Mouse (Mus musculus): ENCODE measurements around the gene Nme1.

The Nme1 gene

DNA sequence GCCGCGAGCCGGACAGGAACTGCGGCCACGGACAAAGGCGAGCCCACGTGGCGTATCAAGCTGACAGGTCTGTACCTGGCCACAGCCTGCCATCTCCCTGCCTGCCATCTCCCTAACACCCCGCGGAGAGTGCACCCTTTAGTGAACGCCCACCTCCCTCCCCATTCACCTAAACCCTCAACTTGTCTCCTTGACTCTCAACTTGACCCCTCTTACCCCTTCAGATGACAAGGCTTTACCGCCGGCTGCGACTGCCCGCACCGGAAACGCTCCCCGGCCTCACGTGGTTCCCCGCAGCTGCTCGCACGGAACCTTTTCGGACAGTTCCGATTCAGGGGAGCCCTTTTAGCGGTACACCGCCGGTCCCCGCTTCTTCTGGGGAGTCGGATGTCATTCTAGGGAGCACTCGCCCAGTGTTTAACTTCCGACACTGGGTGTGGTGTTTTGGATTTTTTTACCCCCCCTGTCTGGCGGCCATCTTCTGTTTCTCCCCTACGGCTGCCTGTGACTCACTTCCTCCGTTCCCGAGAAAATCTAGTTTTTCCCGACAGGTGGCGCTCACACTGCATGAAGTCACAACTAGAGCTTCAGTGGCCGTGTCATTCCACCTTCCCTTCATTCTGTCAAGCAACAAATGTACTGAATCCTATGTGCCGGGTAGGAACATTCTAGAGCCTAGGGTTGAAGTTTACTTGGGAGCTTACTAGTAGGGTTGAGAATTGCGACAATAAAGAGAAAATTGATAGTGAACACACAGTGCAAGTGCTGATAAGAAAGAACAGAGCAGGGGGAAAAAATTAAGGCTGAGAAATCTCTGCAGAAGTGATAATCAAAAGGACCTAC lies at the start of gene Nme1, which contains the start of gene Gm20390:
Gene Nme1, minus strand, starts transcription at position 517 of the 843 bp plus-strand sequence.
Gene Gm20390, minus strand, starts transcription at position 289 of the 843 bp plus-strand sequence.
- DNase-seq = peak; percentile 97

DNA sequence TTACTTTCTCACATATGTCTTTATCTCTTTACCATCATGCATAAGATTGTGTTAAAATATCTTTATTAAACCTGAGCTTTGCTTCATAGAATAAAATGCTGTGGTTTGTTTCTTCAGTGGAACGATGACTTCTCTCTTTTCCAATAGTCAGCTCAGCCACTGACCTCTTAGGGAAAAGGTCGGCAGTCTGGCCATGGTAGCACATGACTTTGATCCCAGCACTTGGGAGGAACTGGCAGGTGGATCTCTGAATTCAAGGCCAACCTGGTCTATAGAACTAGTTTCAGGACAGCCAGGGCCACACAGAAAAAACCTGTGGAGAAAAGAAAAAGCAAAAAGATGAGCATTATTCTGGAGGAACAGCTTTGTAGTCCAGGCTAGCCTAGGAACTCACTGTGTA lies 35.0 kb upstream of the Nme1 start:
- DNase-seq = no peak

DNA sequence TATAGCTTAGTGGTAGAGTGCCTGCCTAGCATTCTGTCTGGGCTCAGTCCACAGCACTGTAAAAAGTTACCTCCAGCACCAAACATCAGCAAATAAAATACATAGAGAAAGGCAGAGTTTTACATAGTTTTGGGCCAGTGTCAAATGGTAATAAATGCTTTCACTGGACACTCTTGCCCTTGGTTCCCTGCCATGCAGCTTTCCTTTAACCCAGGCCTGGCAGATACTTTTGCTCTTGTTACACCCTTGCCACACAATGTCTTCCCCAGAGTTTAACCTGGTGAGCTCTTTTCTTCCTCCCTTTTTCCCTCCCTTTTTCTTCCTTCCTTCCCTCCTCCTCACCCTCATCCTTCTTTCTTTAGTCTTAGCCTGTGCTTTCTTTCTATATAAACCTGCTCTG lies 31.0 kb upstream of the Nme1 start:
- DNase-seq = no peak

DNA sequence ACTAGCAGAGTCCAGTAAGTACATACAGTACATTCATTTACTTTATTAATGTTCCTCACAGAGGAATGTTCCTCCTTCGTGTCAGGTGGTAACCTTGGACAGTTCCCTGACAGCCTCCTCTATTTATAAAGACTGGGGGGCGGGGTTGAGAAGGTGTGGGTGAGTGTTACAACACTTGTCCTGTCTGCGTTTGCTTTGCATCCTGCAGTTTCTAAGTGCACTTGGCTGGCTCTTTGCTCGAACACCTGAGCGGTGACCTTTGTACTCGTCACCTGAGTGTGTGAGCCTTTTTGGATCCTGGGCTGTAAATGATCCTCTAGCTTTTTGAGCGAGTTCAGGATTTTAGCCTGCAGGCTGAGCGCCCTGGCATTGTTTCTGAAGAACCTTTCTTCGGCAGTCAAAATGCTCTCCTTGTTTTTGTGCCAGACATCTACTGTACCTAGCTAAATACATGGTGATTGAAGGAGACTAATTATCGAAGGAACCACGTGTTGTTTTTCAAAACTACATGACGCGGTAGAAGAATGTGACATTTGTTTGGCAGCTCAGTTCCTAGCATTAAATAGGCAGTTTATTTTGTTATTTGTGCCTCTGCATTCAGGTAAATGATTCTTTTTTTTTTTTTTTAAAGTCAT lies 28.9 kb upstream of the Nme1 start:
- DNase-seq = no peak

DNA sequence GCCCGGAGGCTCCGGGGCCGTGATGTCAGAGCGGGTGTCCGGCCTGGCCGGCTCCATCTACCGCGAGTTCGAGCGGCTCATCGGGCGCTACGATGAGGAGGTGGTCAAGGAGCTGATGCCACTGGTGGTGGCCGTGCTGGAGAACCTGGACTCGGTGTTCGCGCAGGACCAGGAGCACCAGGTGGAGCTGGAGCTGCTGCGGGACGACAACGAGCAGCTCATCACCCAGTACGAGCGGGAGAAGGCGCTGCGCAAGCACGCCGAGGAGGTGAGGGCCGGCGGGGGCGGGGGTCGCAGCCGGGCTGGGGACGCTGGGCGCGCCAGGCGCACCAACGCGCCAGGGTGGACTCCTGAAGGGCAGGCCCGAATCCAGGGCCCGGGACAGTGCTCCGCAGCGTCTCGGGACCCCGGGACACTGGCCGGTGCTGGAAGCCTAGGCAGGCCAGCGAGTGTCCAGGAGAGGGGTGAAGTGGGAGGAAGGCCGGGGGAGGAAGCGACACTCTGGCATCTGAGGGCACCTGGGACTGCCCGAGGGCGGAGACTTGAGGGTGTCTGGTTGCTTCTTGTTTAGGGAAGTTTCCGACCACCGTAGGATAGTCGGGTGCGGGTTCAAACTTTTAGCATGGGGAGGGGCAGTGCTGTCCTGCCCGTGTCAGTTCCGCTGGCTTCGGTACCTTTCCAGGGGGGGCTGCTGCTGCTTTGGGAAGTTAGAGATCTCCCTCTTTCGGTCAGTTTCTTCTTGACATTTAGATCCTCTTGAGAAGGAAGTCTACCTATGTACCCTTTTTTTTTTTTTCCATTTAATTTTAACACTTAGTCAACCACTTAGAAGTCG lies 28.2 kb upstream of the Nme1 start:
- no peak for DNase-seq

DNA sequence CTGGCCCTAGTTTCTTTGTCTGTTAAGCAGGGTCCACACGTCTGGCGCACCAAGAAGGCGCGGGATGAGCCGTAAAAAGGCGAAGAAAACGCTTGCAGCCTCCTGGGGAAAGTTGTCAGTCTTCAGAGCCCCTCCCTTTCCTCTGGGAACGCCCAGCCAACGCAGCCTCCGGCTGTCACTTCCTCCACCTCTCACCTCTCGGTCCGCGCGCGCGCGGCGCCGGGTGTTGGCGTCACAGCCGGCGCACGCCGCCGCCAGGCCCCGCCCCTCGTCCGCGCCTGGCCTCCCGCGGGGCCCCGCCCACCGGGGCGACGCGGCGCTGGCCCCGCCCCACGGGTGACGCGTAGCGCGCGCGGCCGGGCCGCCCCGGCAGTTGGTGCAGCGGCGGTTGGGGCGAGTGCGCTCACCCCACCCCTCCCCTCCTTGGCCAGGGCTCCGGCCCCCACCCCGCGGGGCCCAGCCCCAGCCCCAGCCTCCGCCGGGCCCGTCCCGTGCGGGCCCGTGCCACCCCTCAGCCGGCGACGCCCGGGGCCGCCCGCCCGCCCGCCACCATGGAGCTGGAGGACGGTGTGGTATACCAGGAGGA lies 27.5 kb upstream of the Nme1 start, which contains the start of gene Spag9:
Gene Spag9, plus strand, starts transcription at position 372 of the 586 bp plus-strand sequence.
- peak; percentile 92 for DNase-seq

DNA sequence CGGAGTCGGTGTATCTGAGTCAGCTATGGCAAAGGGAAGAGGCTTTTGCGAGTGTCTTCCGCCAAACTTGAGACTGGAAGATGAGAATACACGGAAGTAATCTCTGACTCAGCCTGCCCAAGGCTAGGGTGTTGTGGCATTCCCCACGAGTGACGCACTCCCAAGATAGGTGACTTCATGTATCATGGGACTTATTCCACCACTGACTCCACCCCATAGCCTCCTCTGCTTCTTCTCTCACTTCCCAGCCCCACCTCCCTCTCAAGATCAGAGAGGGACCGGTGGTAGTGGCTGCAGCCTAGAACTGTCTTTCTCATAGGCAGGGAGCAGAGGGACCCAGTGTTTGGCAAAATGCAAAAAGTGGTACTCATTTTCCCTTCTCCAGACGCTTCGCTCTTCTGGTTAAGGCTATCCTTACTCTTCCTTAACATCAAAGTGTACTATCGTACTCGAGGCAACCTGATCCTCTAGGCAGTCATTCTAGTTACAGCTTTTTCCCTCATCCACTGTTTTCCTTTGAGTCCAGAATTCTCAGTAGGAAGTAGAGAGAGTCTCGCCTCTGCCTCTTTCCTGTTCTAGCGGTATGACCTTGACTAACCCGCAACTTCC lies 26.9 kb upstream of the Nme1 start:
- peak; percentile 23 for DNase-seq

DNA sequence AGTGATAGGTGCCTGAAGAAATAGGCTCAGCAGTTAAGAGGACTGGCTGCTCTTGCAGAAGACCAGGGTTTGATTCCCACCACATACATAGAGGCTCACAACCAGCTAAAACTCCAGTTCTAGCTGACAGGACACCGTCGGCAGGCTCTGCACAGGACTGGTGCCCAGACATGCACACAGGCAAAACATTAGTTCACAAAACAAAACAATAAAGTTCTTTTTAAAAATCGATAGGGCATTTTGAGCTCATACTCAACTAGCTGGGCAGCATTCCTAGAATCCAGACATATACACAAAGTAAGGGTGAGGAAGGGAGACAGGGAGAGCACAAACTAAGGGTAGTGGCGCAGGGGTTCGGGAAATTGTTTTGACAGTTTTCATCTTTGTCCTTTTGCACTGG lies 26.2 kb upstream of the Nme1 start:
- no peak for DNase-seq

DNA sequence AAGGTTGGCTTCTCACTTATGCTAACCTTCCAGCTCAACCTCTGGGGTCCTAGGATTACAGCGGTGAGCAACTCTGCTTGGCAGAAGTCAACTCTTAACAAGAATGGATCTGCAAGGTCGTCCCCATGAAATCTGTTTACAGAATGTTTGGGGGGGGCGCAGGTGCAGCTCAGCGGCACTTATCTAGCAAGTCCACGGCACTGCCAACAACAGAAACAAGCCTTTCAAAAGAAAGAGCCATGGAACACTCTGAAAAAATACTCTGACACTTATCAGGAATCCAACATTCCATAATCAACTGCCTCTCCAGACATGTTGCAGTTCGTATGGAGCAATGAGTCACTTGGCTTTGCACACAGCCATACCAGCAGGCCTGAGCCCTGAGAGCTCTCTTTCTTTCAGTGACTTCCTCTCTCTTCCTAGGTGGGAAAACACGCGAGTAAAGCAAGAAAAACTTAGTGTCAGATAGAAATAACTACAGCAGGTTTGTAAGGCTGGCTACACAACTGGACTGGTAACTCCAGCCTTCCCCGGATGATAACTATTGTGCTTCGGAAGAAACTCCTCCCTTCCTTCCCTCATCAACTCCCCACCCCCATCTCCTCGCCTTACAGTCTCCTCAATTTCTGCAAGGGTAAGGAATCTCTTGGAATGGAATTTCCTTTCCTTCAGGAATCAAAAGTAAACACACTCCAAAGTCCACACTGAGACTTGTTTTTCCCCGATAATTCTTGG lies 20.2 kb upstream of the Nme1 start:
- DNase-seq = no peak

DNA sequence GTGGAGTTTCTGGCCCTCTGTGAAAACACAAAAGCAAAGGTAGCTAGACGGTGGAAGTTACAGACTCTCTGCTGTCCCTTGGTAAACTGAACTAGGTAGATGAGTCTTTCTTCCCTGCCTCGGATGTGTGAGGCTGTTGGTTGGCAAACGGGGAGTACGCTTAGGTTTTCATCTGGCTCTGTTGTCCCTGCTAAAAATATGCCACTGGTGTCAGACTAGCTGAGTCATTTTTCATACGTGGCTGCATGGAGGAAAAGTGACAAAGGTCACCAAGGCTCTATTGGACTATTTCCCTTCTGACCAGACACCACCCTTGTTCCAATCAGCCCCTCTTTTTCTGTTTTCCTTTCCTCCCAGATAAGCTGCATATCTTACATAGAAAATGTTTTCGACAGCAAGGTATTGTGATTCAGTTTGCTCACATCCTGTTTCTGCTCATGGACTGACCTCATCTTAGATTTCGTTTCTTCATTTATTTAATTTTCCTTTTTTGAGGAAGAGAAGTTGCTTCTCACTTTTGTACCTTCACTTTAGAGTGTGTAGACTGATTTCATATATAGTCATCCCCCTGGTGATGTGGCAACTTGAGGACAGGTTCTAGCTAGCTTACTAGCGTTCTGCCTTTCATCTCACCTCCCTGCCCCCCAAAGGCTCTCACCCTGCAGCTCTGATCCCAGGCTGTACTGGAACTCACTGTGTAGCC lies 19.5 kb upstream of the Nme1 start:
- DNase-seq = no peak

DNA sequence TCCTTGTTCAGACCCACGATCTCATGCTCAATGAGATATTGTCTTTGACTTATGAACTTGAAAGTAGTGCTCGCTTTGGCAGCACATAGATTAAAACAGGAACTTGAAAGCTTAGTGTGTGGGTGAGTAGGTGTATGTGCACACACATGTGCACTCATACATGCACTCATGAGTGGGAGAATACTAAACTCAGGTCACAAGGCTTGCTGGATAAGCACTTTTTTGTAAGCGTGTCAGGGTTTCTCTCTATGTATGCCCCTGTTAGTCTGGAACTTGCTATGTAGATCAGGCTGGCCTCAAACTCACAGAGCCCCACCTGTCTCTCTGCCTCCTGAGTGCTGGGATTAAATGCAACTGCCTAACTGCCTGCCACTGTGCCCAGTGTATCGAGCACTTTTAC lies 18.7 kb upstream of the Nme1 start:
- DNase-seq = no peak

DNA sequence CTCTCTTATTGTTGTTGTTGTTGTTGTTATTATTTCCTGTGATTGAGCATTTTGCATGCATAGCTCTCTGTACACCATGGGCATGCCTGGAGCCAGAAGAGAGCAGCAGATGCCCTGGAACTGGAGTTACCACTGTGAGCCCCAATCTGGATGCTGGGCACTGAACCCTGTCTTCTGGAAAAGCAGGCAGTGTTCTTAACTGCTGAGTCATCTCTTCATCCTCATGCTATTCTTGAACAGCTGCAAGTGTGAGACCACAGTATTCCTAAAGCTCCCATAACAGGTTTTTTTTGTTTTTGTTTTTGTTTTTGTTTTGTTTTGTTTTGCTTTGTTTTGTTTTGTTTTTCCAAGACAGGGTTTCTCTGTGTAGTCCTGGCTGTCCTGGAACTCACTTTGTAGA lies 18.0 kb upstream of the Nme1 start:
- no peak for DNase-seq

DNA sequence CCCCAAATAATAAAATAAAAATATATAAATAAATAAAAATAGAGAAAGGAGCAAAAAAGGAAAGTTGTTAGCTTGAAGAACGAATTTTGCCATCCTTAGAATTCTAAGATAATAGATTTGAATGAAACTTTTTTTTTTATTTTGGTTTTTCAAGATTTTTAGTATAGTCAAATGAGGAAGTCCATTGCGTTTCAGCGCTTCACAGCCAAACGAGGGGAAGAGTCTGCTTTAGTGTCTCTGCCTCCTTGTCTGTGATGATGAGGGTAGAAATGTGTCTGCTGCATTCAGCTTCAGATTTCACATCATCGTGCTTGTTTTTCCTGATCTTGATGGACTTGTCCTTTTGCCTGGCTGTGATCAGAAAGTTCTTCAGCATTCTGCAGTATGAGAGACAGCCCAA lies 16.9 kb upstream of the Nme1 start:
- no peak for DNase-seq

DNA sequence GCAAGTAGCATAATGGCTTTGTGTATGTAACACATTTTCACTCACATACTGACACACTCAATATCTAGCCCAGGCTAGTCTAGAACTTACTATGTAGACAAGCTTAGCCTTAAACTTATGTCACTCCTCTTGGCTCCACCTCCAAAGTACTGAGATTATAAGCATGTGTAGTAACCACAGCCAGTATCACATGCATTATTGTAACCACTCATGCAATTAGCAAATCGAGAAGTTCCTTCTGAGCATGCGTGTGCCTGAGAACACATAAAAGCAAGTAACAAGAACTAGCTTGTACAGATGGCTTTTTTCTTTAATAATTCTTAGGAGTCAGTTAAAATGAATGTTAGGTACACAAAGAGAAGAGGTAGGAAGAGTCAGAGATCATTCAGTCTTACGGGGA lies 16.3 kb upstream of the Nme1 start:
- DNase-seq = no peak

DNA sequence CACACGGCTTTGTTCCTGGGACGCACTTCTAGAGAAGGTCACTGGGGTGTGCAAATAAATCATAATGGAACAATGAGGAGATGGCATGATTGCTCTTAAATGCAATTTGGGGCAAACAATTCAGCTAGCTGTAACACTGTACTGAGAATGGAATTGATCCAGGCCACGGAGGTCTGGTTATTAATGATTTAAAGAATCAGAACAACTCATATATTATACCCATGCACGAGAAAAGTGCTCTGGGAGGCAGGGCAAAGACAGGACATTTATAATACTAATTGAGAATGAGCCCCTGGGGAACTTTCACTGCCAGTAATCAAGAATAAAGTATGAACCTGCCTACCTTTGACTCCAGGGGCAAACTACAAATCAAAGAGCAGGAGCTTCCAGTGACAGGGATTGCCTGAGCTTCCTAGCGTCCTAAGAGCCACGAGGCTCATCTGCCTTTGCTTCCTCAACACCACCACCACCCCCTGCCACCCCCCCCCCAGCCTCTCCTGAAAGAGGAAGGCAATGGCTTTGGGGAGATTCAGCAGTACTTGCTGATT lies 11.3 kb upstream of the Nme1 start:
- no peak for DNase-seq

DNA sequence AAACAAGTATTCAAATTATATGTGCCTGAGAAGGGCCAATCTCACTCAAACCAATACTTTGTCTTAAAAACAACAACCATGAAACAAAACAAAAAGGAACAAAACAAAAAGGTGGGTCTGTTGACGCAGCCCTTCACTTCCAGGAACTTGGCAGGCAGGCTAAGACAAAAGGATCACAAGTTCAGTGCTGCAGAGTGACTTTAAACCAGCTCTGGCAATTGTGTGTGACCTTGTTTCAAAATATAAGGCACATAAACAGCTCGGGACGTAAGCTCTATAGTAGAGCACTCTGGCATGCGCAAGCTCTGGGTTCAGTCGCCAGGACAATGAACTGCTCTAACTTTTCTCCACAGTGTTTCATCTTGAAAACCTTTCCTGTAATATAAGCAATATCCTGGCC lies 4.6 kb upstream of the Nme1 start:
- DNase-seq = no peak

DNA sequence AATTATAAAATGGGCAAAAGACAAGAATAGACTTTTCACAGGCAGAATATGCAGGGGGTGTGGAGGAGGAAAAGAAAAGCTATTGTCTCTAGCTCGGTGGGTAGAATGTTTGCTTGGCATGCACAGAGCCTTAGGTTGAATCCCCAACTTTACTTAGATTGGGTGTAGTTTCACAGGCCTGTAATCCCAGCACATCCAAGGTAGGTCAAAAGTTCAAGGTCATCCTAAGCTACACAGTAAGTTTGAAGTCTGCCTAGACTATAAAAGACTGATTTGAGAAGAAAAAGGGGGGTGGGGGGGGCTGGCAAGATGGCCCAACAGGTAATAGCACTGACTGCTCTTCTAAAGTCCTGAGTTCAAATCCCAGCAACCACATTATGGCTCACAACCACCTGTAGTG lies 1.5 kb upstream of the Nme1 start:
- DNase-seq = no peak

DNA sequence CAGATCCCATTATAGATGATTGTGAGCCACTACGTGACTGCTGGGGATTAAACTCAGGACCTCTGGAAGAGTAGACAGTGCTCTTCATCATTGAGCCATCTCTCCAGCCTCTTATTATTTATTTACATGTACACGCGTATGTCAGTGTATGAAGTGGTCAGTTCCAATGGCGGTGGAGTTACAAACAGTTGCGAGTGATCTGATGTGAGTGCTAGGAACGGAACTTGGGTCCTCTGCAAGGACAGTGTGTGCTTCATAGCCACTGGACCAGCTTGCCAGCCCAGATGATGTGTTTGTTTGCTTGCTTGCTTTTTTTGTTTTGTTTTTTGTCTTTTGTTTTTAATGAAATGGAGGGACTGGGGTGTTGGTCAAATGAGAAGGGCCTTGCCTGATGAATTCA lies 850 bp upstream of the Nme1 start:
- DNase-seq = no peak

DNA sequence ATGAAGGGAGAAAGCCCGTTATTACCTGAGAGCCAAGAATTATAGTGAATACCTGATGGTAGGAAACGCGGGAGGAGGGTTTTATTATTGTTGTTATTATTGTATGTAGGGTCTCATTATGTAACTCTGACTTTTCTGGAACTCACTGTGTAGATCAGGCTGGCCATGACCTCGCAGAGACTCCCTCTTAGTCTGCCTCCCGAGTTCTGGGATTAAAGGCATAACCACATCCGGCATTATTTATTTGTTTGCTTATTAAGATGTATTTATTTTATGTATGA lies 467 bp upstream of the Nme1 start:
- no peak for DNase-seq

DNA sequence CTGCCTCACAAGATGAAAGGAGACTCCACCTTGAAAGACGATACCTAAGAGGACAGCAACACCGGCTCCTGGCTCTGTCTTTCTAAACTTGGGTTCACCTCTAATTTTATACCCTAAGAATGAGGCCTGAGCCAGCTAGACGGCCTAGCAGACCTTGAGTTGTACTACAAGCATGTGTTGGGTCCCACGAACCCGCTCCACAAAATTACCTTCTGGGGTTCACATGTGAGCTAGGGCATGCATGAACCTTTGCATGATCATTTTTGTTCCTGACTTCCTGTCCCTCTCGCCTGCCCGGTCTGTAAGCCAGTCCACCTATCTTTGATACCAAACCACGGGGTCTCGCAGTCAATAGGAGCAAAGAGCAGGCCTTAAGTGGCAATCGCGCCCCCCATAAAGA lies 940 bp downstream of the Nme1 start:
- DNase-seq = no peak

DNA sequence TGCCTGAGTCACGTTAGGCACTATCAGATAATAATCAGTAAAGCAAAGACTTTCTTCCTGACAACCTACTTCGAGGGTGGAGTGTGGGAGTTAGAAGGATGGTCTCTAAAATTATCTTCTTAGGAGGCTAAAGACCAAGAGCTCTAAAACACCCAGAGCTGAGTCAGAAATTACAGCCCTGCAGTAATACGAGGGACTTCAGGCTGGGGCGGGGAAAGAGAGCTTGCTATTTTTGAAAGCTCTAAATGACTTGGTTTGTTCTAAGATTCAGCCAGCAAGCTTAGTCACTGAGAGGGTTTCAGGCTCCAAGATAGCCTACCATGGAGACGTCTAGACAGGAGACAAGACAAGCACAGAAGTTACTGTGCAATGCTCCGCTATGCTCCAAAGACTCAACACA lies 2.9 kb downstream of the Nme1 start:
- no peak for DNase-seq
